Mouse (Mus musculus) midbrain, embryonic 15.5 days (tissue): ENCODE measurements at regions not wholly inside any gene's neighbourhood (a gene's known extent, or its start where the extent isn't known, plus 50 kb on each side); places are given as distances from the start of the nearest gene placed in this dataset.
"Not testable (repeated sequence)": the region's sequence is repeated elsewhere in the genome, so short reads cannot be mapped to it uniquely, and the experiment has no call there.

ENCODE experiments used
- ATAC-seq: fragments of 200-750 bp; cut with Nextera tagmentation; replicated peaks from 2 replicates; pipeline ENCODE4 v1.8.0; 2017; ENCODE audit warnings: moderate TSS enrichment
- H3K27ac ChIP-seq: fragments of 300-500 bp; sonication (generic); 2 replicates; pipeline ENCODE4 v1.5.1; 2015; ENCODE audit warnings: mild to moderate bottlenecking, inconsistent platforms
- H3K27me3 ChIP-seq: fragments of 300-500 bp; sonication (generic); replicated peaks from 2 replicates; pipeline ENCODE4 v1.6.1; 2015; ENCODE audit warnings: inconsistent platforms
- H3K36me3 ChIP-seq: fragments of 300-500 bp; sonication (generic); replicated peaks from 2 replicates; pipeline ENCODE4 v1.6.1; 2015; ENCODE audit warnings: inconsistent platforms
- H3K4me1 ChIP-seq: fragments of 300-500 bp; sonication (generic); 2 replicates; pipeline ENCODE4 v1.6.1; 2015; ENCODE audit warnings: inconsistent platforms
- H3K4me2 ChIP-seq: fragments of 300-500 bp; sonication (generic); 2 replicates; pipeline ENCODE4 v1.6.1; 2015; ENCODE audit warnings: inconsistent platforms, mild to moderate bottlenecking, moderate library complexity
- H3K4me3 ChIP-seq: fragments of 300-500 bp; sonication (generic); 2 replicates; pipeline ENCODE4 v1.5.1; 2015; ENCODE audit warnings: mild to moderate bottlenecking, inconsistent platforms
- H3K9ac ChIP-seq: fragments of 300-500 bp; sonication (generic); 2 replicates; pipeline ENCODE4 v1.6.1; 2015; ENCODE audit warnings: mild to moderate bottlenecking, inconsistent platforms
- H3K9me3 ChIP-seq: fragments of 300-500 bp; sonication (generic); 2 replicates; pipeline ENCODE4 v1.6.1; 2016; ENCODE audit warnings: inconsistent platforms
- WGBS: fragments of 180-500 bp; shearing (Covaris S2); methylation state at CpG from one replicate; pipeline ENCODE4 v1.1.7; 2015; ENCODE audit warnings: mixed read lengths; 5-methylcytosine and 5-hydroxymethylcytosine counted together

DNA sequence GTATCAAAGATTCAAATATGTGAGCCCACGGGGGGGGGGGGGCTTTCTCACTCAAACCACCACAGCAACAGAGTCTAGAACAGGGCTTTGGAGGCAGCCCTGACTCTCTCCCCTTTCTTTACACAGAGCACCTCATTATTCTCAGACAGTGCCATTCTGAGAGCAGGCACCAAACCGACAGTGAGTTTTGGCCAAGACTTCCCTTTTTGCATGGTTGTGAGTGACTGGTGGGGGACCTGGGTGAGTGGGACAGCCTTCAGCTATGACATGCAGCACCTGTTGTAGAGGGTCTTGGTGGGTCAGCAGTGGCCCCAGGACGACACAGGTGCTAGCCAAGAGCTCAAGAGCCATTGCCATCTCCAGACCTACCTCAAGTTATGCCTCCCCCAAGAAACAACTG, 168.8 kb downstream of the Bcl2l11 start:
- Histone ChIP-seq H3K36me3 (no peaks in the 10 kb centered on the region), H3K27me3 (no peaks in the 10 kb centered on the region), H3K9me3 (peaks cover 4% of the 10 kb centered on the region; the same call in 1 of the 2 replicates), H3K27ac (no peak overlapping the region), H3K4me2 (no peak overlapping the region), H3K4me3 (no peak overlapping the region), H3K9ac (no peak overlapping the region), H3K4me1 (no peaks in the 10 kb centered on the region)
- no peak for ATAC-seq
- 76% methylated on average over 3 of the region's 3 CpGs for WGBS

GRCm38 (mm10) chr2:128295018-128295424, 169.2 kb downstream of the Bcl2l11 start:
- no peak for ATAC-seq
- Histone ChIP-seq H3K4me3 (no peak overlapping the region), H3K9me3 (peaks cover 4% of the 10 kb centered on the region; the same call in 1 of the 2 replicates), H3K36me3 (no peaks in the 10 kb centered on the region), H3K27ac (no peak overlapping the region), H3K4me1 (no peaks in the 10 kb centered on the region), H3K4me2 (no peak overlapping the region), H3K27me3 (no peaks in the 10 kb centered on the region), H3K9ac (no peak overlapping the region)
- WGBS = 74% methylated on average over 11 of the region's 11 CpGs

DNA sequence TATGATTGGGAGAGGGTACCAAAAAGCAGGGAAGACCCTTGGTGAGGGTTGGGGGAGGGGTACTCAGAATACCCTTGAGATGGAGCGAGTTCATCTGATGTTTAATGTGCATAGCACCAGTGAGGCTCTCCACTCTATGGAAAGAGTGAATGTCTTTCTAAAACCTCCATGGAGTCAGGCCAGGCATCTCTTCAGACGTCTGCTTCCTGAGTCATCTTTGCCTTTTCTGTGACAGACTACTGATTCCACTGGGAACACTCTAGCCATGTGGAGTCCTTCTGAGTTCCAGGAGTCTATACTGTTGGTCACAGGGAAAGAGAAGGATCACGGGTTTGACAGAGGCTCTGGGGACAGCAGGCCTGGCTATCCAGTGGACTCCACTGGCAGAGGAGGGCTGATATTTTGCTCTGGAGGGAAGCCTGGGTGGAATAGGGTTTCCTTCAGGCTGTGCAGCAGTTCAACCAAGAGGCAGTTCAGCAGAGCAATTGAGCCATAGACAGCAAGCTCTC, 169.9 kb downstream of the Bcl2l11 start:
- Histone ChIP-seq H3K4me2 (no peak overlapping the region), H3K9me3 (peaks cover 4% of the 10 kb centered on the region; the same call in 1 of the 2 replicates), H3K27me3 (no peaks in the 10 kb centered on the region), H3K27ac (no peak overlapping the region), H3K4me3 (no peak overlapping the region), H3K36me3 (no peaks in the 10 kb centered on the region), H3K4me1 (no peaks in the 10 kb centered on the region), H3K9ac (no peak overlapping the region)
- ATAC-seq = no peak
- 75% methylated on average over 3 of the region's 3 CpGs for WGBS

DNA sequence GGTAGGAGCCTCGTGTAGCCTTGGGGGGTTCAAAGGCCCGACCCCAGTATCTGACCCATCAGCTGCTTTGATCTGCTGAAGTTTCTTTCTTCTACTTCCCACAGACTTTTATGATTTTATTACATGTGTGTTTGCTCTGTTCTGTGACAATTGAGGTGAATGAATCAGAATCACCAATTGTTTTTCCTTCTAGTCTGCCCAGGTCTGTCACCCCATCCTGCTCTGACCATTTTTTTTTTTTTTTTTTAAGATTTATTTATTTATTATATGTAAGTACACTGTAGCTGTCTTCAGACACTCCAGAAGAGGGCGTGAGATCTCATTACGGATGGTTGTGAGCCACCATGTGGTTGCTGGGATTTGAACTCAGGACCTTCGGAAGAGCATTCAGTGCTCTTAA, 170.6 kb downstream of the Bcl2l11 start:
- H3K4me3 ChIP-seq, H3K4me1 ChIP-seq, H3K27ac ChIP-seq, H3K4me2 ChIP-seq, H3K9ac ChIP-seq, H3K36me3 ChIP-seq, ATAC-seq, H3K27me3 ChIP-seq, H3K9me3 ChIP-seq: not testable (repeated sequence)
- 88% methylated on average over 5 of the region's 5 CpGs for WGBS

GRCm38 (mm10) chr2:128296897-128297296, 171.1 kb downstream of the Bcl2l11 start:
- H3K4me2 ChIP-seq = no peak overlapping the region
- H3K4me3 ChIP-seq = no peak overlapping the region
- H3K27ac ChIP-seq = no peak overlapping the region
- no peak overlapping the region for H3K9ac ChIP-seq
- H3K9me3 ChIP-seq = peaks cover 2% of the 10 kb centered on the region; the same call in 1 of the 2 replicates
- no peak for ATAC-seq
- H3K27me3 ChIP-seq = no peaks in the 10 kb centered on the region
- no peaks in the 10 kb centered on the region for H3K36me3 ChIP-seq
- WGBS = 73% methylated on average over 5 of the region's 5 CpGs
- H3K4me1 ChIP-seq = no peaks in the 10 kb centered on the region

GRCm38 (mm10) chr2:128297821-128298220, 172.0 kb downstream of the Bcl2l11 start:
- Histone ChIP-seq H3K27me3 (no peaks in the 10 kb centered on the region), H3K4me1 (no peaks in the 10 kb centered on the region), H3K27ac (no peak overlapping the region), H3K9me3 (no peaks in the 10 kb centered on the region), H3K4me3 (no peak overlapping the region), H3K4me2 (no peak overlapping the region), H3K36me3 (no peaks in the 10 kb centered on the region), H3K9ac (no peak overlapping the region)
- WGBS = 72% methylated on average over 5 of the region's 5 CpGs
- no peak for ATAC-seq

DNA sequence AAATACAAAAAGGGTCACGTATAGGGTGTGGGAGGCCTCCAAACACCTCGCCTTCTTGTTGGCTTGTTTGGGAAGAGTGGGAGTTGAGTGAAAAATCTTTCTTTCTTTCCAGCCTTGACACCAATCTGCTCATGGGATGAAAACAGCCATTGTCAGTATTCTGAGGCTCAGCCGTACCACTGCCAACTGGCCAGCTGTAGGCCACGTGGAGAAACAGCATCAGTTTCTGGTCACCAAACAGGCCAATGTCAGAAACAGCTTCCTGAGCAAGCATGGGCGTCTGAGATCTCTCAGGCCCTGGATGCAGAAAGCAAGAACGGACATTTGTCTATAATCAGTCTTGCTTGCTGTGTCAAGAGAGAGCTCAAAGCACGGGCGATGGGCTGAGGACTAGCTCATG, 173.2 kb downstream of the Bcl2l11 start:
- no peak overlapping the region for H3K4me2 ChIP-seq
- H3K4me1 ChIP-seq = peaks cover 1% of the 10 kb centered on the region
- H3K9me3 ChIP-seq = no peaks in the 10 kb centered on the region
- ATAC-seq = no peak
- no peaks in the 10 kb centered on the region for H3K27me3 ChIP-seq
- H3K36me3 ChIP-seq = no peaks in the 10 kb centered on the region
- WGBS = 95% methylated on average over 8 of the region's 8 CpGs
- H3K4me3 ChIP-seq = no peak overlapping the region
- no peak overlapping the region for H3K27ac ChIP-seq
- H3K9ac ChIP-seq = no peak overlapping the region

DNA sequence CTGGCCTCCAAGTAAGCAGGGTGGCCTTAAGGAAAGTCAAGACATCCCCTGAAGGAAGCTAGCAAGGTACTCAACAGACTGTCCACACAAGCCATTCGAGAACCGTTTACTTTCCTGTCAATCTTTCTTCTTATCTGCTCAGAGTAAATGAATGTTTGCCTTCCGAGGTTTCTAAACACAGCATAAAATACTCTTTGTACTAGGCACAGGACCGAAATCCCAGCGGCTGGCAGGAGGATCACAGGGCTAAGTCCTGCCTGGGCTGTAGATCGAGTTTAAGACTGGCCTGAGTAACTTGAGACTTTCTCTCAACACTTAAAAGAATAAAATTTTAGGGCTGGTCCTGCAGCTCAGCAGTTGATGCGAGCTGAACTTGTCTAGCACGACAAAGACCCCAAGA, 175.9 kb downstream of the Bcl2l11 start:
- no peak overlapping the region for H3K4me2 ChIP-seq
- H3K27ac ChIP-seq = no peak overlapping the region
- H3K36me3 ChIP-seq = no peaks in the 10 kb centered on the region
- no peak overlapping the region for H3K9ac ChIP-seq
- 47% methylated on average over 8 of the region's 8 CpGs for WGBS
- no peaks in the 10 kb centered on the region for H3K27me3 ChIP-seq
- H3K4me1 ChIP-seq = peaks cover 11% of the 10 kb centered on the region
- H3K4me3 ChIP-seq = no peak overlapping the region
- no peak for ATAC-seq
- no peaks in the 10 kb centered on the region for H3K9me3 ChIP-seq

DNA sequence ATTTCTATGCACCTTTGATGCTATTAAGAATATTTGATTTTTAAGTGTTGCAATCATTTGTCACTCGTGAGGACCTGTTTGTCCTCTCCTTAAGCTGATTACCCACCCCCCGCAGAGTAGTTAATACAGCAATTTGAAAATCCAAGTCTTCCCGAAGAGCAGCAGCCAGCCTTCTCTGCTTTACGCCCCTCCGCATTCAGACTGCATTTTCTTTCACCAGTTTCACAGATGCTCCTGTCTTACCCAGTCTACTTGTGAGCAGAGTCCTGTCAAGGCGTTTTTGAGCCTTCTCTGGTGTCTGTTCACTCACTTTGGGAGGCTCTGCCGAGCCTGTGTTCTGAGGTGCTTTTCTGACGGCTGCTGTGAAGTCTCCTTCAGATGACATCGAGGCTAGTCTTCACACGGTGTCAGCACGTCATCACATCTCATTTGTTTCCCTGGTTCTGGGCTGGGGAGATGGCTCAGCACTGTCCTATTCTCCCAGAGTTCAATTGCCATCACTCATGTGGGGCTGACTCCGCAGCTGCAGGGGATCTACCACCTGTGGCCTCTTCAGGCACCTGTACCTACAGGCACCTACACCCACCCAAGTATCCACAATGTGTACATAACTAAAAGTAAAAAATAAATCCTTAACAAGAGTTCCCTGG, 178.3 kb downstream of the Bcl2l11 start:
- Histone ChIP-seq H3K36me3 (no peaks in the 10 kb centered on the region), H3K27ac (0 out of 2 replicates have a peak overlapping the region, but pooled peaks have one; percentile 42), H3K4me3 (no peak overlapping the region), H3K27me3 (no peaks in the 10 kb centered on the region), H3K9ac (no peak overlapping the region), H3K9me3 (no peaks in the 10 kb centered on the region), H3K4me1 (peaks cover 11% of the 10 kb centered on the region), H3K4me2 (peak overlapping the region; percentile 30; the same call in 1 of the 2 replicates)
- ATAC-seq = peak; percentile 52; the same call in 1 of the 2 replicates
- WGBS = 7% methylated on average over 12 of the region's 12 CpGs

- Histone ChIP-seq H3K4me3 (no peak overlapping the region), H3K36me3 (no peaks in the 10 kb centered on the region), H3K9ac (no peak overlapping the region), H3K4me2 (no peak overlapping the region), H3K27me3 (0 out of 2 replicates have a peak, but pooled peaks cover 4% of the 10 kb centered on the region), H3K9me3 (no peaks in the 10 kb centered on the region), H3K4me1 (peaks cover 16% of the 10 kb centered on the region), H3K27ac (no peak overlapping the region)
- ATAC-seq = no peak
- WGBS = 78% methylated on average over 6 of the region's 6 CpGs
Observed at GRCm38 (mm10) chr2:128306693-128307092, 180.9 kb downstream of the Bcl2l11 start.

DNA sequence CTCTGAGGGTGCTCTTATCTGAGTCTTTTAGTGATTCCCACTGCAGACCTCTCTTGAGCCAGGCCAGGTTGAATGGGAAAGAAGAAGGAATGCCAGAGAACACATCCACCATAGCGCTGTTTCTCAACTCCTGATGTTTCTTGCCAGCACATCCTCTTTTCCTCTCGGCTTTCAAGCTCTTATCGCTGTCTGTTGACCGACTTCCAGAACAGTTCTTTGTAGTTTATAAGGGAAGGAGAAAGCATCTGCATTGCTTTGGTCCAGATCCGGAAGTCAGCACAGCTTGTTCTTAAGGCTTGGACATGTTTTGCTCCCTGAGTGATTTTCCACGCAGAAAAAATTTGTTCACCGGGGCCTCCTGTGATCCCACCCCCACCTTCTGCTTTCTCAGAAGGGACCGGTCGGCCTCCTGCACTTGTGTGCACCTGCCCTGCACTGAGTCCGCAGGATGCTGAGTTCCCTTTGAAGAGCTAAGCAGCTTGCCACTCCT, 183.7 kb downstream of the Bcl2l11 start:
- 23% methylated on average over 10 of the region's 10 CpGs for WGBS
- ATAC-seq = no peak
- Histone ChIP-seq H3K9ac (no peak overlapping the region), H3K27me3 (peaks cover 4% of the 10 kb centered on the region; the same call in 1 of the 2 replicates), H3K9me3 (no peaks in the 10 kb centered on the region), H3K27ac (no peak overlapping the region), H3K36me3 (no peaks in the 10 kb centered on the region), H3K4me3 (no peak overlapping the region), H3K4me1 (peaks cover 15% of the 10 kb centered on the region), H3K4me2 (no peak overlapping the region)

DNA sequence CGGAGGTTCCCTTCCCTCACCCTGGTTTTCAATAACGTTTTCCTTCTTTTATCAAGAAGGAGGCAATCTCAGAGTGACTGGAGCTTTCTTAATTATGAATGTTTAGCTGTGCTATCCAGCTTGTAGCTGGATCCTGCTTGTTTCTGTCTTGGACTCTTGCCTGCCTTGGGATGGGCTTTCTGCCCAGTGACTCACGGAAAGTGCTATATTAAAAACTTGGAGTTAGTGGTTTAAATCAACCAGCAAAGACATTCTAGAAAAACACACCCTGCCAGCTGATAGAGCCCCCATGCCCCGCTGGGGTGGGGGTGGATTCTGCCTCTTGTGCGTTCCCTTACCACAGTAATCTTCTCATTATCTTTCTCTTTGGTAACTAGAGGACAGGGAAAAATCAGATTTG, 184.2 kb downstream of the Bcl2l11 start:
- no peak overlapping the region for H3K27ac ChIP-seq
- H3K4me1 ChIP-seq = peaks cover 12% of the 10 kb centered on the region
- 27% methylated on average over 5 of the region's 5 CpGs for WGBS
- H3K36me3 ChIP-seq = no peaks in the 10 kb centered on the region
- H3K9me3 ChIP-seq = no peaks in the 10 kb centered on the region
- no peak overlapping the region for H3K9ac ChIP-seq
- H3K27me3 ChIP-seq = peaks cover 4% of the 10 kb centered on the region; the same call in 1 of the 2 replicates
- ATAC-seq = no peak
- no peak overlapping the region for H3K4me2 ChIP-seq
- H3K4me3 ChIP-seq = no peak overlapping the region

GRCm38 (mm10) chr2:128312084-128312594, 186.3 kb downstream of the Bcl2l11 start:
- peaks cover 4% of the 10 kb centered on the region; the same call in 1 of the 2 replicates for H3K27me3 ChIP-seq
- no peaks in the 10 kb centered on the region for H3K9me3 ChIP-seq
- no peak overlapping the region for H3K27ac ChIP-seq
- ATAC-seq = peak; percentile 84
- H3K4me2 ChIP-seq = peak overlapping the region; percentile 45
- H3K4me3 ChIP-seq = peak overlapping the region; percentile 18; the same call in 1 of the 2 replicates
- H3K4me1 ChIP-seq = peaks cover 12% of the 10 kb centered on the region
- 2% methylated on average over 14 of the region's 14 CpGs for WGBS
- no peak overlapping the region for H3K9ac ChIP-seq
- no peaks in the 10 kb centered on the region for H3K36me3 ChIP-seq
